Mouse (Mus musculus) adrenal gland, adult 18-20 months (tissue): ENCODE data around the gene Gtf2h3. TPM values are rescaled to one million over a fixed set of nuclear protein-coding genes. Genes with fewer than 3 reads are reported as not detected.
A peak's percentile ranks its signal among the peaks of the same experiment; 100 is the strongest.
"Not testable (repeated sequence)": the region's sequence is repeated elsewhere in the genome, so short reads cannot be mapped to it uniquely, and the experiment has no call there.

Source experiments
- DNase-seq, 2 experiments: peaks; one replicate each; pipeline ENCODE4 v3.0.0; 2021 to 2022; ENCODE audit warnings: low spot score in 2 of 2
- long read RNA-seq, 2 experiments: library from polyadenylated mRNA; stranded (forward); transcript quantifications; one replicate each; pipeline ENCODE4 v2.0.0; 2021
- total RNA-seq, 2 experiments: library from RNA; stranded (reverse); gene quantifications; 1 replicate in 1 of 2; 2 replicates in 1 of 2; pipeline ENCODE4 v1.2.3; 2021

Gene Gtf2h3
- 10 to 100 TPM; 32.2 to 36.2 TPM for total RNA-seq
- long read RNA-seq, experiment 1, transcript Gtf2h3-201 (13 exons, 2,672 nt), result major isoform, 24 of 31 reads
- long read RNA-seq, experiment 1, partial matches to known transcripts, result 4 of 31 reads
- long read RNA-seq, experiment 1, other reads (novel, unspliced or antisense), result 3 of 31 reads
- long read RNA-seq, experiment 2, transcript Gtf2h3-201 (13 exons, 2,672 nt), result major isoform, 85 of 100 reads
- long read RNA-seq, experiment 2, partial matches to known transcripts, result 9 of 100 reads
- long read RNA-seq, experiment 2, other reads (novel, unspliced or antisense), result 6 of 100 reads

GRCm38 (mm10) chr5:124578633-124579317, at the start of gene Gtf2h3, which contains the start of gene Eif2b1:
Gtf2h3 (plus strand) TSS chr5:124579140.
Eif2b1 (minus strand) TSS chr5:124579131.
- peak; percentile 96 to 97 for DNase-seq

- no peak for DNase-seq
These were observed 49.7 kb upstream of the Gtf2h3 start for GRCm38 (mm10) chr5:124529191-124529651.

GRCm38 (mm10) chr5:124529697-124530096, 49.2 kb upstream of the Gtf2h3 start:
- no peak for DNase-seq

- peak; percentile 76 to 81 for DNase-seq
These were observed 48.0 kb upstream of the Gtf2h3 start, which contains the start of gene Rilpl1 for GRCm38 (mm10) chr5:124530655-124531582. Rilpl1 (minus strand) TSS chr5:124531391.

- DNase-seq, result no peak
These were observed 47.4 kb upstream of the Gtf2h3 start for GRCm38 (mm10) chr5:124531583-124531930.

GRCm38 (mm10) chr5:124532451-124532850, 46.5 kb upstream of the Gtf2h3 start:
- no peak for DNase-seq

- no peak for DNase-seq
These were observed 43.9 kb upstream of the Gtf2h3 start for GRCm38 (mm10) chr5:124535016-124535415.

- DNase-seq, result peak; percentile 32 to 50
These were observed 42.2 kb upstream of the Gtf2h3 start for GRCm38 (mm10) chr5:124536776-124537175.

GRCm38 (mm10) chr5:124538813-124539792, 39.8 kb upstream of the Gtf2h3 start:
- DNase-seq, result peak in 1 of 2 experiments; percentile 48

- DNase-seq, result no peak
These were observed 39.0 kb upstream of the Gtf2h3 start for GRCm38 (mm10) chr5:124539905-124540304.

- peak; percentile 91 to 95 for DNase-seq
These were observed 38.6 kb upstream of the Gtf2h3 start, which contains the start of gene Tmed2 for GRCm38 (mm10) chr5:124540383-124540786. Tmed2 (plus strand) TSS chr5:124540695.

- peak; percentile 67 to 73 for DNase-seq
These were observed 37.9 kb upstream of the Gtf2h3 start for GRCm38 (mm10) chr5:124540905-124541601.

GRCm38 (mm10) chr5:124541602-124541973, 37.4 kb upstream of the Gtf2h3 start:
- no peak for DNase-seq

- not testable (repeated sequence) for DNase-seq
These were observed 28.2 kb upstream of the Gtf2h3 start for GRCm38 (mm10) chr5:124550737-124551136.

GRCm38 (mm10) chr5:124551349-124552093, 27.4 kb upstream of the Gtf2h3 start:
- not testable (repeated sequence) for DNase-seq

GRCm38 (mm10) chr5:124552094-124552472, 26.9 kb upstream of the Gtf2h3 start:
- DNase-seq, result no peak

GRCm38 (mm10) chr5:124552558-124553307, 26.2 kb upstream of the Gtf2h3 start, which contains the start of gene Ddx55:
Ddx55 (plus strand) TSS chr5:124552864.
- DNase-seq, result peak; percentile 82 to 83

- DNase-seq, result no peak
These were observed 25.3 kb upstream of the Gtf2h3 start for GRCm38 (mm10) chr5:124553607-124554006.
